Mouse (Mus musculus) limb, embryonic 15.5 days (tissue): ENCODE results near the gene Keap1. TPM values are rescaled to one million over a fixed set of nuclear protein-coding genes. Genes with fewer than 3 reads are reported as not detected.

Source experiments
- ATAC-seq: fragments of 200-750 bp; cut with Nextera tagmentation; 2 replicates; pipeline ENCODE4 v1.8.0; 2017; ENCODE audit warnings: low read depth, moderate TSS enrichment; ENCODE audit not compliant: insufficient number of reproducible peaks, low FRiP score, low TSS enrichment
- H3K27ac ChIP-seq: fragments of 300-500 bp; sonication (generic); 2 replicates; pipeline ENCODE4 v1.5.1; 2015; ENCODE audit warnings: moderate library complexity, mild to moderate bottlenecking, inconsistent platforms
- H3K27me3 ChIP-seq: fragments of 300-500 bp; sonication (generic); 2 replicates; pipeline ENCODE4 v1.6.1; 2015; ENCODE audit warnings: inconsistent platforms
- H3K36me3 ChIP-seq: fragments of 300-500 bp; sonication (generic); 2 replicates; pipeline ENCODE4 v1.6.1; 2015; ENCODE audit warnings: inconsistent platforms
- H3K4me1 ChIP-seq: fragments of 300-500 bp; sonication (generic); 2 replicates; pipeline ENCODE4 v1.6.1; 2015; ENCODE audit warnings: inconsistent platforms
- H3K4me2 ChIP-seq: fragments of 300-500 bp; sonication (generic); 2 replicates; pipeline ENCODE4 v1.6.1; 2015; ENCODE audit warnings: mild to moderate bottlenecking, inconsistent platforms
- H3K4me3 ChIP-seq: fragments of 300-500 bp; sonication (generic); 2 replicates; pipeline ENCODE4 v1.5.1; 2015; ENCODE audit warnings: mild to moderate bottlenecking, inconsistent platforms
- H3K9ac ChIP-seq: fragments of 300-500 bp; sonication (generic); 2 replicates; pipeline ENCODE4 v1.6.1; 2015; ENCODE audit warnings: inconsistent platforms
- H3K9me3 ChIP-seq: fragments of 300-500 bp; sonication (generic); 2 replicates; pipeline ENCODE4 v1.6.1; 2016; ENCODE audit warnings: inconsistent platforms
- WGBS: fragments of 180-500 bp; shearing (Covaris S2); methylation state at CpG from one replicate; pipeline ENCODE4 v1.1.7; 2015; 5-methylcytosine and 5-hydroxymethylcytosine counted together
- polyA plus RNA-seq: library from polyadenylated mRNA; unstranded; fragments of >200 nt; fragmentation: Nextera tagmentation; extraction: Ambion mirVana; gene quantifications from 2 replicates; pipeline ENCODE4 v1.2.1, GENCODE M21; 2015

The Keap1 gene
- polyA plus RNA-seq, result 77.7 and 78.6 TPM in 2 replicates

DNA sequence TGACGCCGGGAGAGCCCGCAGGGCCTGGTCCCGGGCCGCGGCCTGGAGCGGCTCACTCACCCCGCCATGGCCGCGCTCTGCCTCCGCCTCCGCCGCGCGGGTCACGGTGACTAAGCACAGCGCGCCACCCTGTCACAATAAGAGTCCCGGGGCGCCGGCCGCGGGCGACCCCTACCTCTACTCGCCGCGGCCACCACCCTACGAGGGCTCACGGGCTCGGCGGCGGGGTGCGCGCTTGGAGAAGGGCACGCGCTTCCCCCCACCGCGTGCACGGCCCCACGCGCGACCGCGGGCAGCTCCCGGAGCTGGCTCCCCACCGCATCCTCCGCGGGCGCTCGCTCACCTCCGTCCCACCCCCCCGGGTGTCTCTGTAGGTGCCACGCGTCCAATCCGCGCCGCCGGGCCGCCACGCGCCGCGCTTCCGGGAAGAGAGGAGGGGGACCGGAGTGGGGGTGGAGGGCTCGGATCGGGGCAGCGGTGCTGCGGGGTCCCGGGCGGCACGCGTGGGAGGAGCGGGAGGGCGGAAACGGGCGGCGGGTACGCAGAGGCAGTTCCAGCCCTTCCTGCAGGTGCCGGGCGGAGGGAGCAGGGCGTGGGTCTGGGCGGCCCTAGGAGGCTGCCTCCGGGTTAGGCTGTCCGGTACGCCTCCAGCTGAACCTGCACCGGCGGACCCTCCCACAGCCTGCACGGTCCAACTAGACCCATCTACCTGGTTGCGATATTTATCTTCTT lies at the start of gene Keap1:
Keap1 (minus strand) TSS at position 629 of the 732 bp plus-strand sequence.
- under 1% methylated on average over 78 of the region's 90 CpGs for WGBS

DNA sequence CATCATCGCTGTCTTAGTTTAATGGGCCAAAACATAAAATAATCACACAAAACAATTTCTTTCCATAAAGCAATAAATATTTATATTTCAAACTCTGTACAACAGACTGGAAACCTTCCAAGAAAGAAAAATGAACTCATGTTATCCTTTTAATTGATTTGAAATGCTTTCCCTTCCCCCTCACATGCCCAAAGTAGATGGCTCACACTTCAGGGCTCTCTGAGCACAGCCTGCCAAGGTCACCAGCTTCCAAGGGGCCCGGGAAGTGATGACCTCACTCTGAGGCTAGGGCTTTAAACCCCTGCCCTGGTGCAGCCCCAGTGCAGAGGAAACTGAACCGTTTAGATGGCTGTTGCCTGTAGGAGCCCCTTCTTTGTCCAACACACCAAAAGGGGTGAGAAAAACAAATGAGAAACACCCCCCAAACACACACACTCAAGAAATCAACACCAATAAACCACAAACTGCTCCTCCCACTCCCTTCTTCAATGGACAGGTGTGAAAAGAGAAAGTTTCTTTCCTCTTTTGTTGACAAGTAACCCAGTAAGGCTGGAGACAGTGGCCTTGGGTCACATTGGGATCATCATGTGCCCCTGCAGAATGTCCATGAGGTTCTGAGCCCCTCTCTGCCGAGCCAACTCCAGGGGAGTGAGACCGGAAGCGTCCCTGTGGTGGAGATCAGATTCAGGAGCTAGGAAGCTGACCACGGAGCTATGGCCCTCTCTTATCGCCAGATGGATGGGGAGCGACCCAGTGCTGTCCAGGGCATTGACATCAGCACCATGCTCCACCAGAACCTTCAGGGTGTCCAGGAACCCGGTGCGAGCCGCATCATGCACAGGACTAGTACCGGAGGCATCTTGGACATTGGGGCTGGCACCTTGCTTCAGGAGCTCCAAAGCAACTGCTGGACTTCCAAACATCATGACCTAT lies 49.5 kb upstream of the Keap1 start:
- Histone ChIP-seq H3K27ac (peak overlapping the region; percentile 91), H3K36me3 (peaks cover 15% of the 10 kb centered on the region), H3K27me3 (no peaks in the 10 kb centered on the region), H3K4me1 (peaks cover 34% of the 10 kb centered on the region), H3K9ac (0 out of 2 replicates have a peak overlapping the region, but pooled peaks have one; percentile 23), H3K4me2 (peak overlapping the region; percentile 69), H3K4me3 (peak overlapping the region; percentile 81), H3K9me3 (no peaks in the 10 kb centered on the region)
- WGBS, result 73% methylated on average over 13 of the region's 13 CpGs
- no peak for ATAC-seq

More for the DNA sequence above, at the start of gene Keap1:
- ATAC-seq, result peak; percentile 79
- Histone ChIP-seq H3K9ac (peak within 1 kb of the TSS; percentile 89), H3K4me1 (peaks cover 26% of the 10 kb centered on the region), H3K4me2 (peak within 1 kb of the TSS; percentile 67), H3K9me3 (no peaks in the 10 kb centered on the region), H3K4me3 (peak within 1 kb of the TSS; percentile 73), H3K27ac (peak within 1 kb of the TSS; percentile 95), H3K27me3 (peaks cover 25% of the 10 kb centered on the region), H3K36me3 (peaks cover 21% of the 10 kb centered on the region)

GRCm38 (mm10) chr9:21287571-21288402 lies 48.6 kb upstream of the Keap1 start, which contains the start of gene Kri1:
Kri1 (minus strand) TSS chr9:21287969.
- Histone ChIP-seq H3K9me3 (no peaks in the 10 kb centered on the region), H3K36me3 (peaks cover 18% of the 10 kb centered on the region), H3K4me2 (peak within 1 kb of the TSS; percentile 69), H3K9ac (peak within 1 kb of the TSS; percentile 58), H3K4me1 (peaks cover 34% of the 10 kb centered on the region), H3K27ac (peak within 1 kb of the TSS; percentile 91), H3K27me3 (no peaks in the 10 kb centered on the region), H3K4me3 (peak within 1 kb of the TSS; percentile 81)
- under 1% methylated on average over 59 of the region's 59 CpGs for WGBS
- peak; percentile 77 for ATAC-seq

DNA sequence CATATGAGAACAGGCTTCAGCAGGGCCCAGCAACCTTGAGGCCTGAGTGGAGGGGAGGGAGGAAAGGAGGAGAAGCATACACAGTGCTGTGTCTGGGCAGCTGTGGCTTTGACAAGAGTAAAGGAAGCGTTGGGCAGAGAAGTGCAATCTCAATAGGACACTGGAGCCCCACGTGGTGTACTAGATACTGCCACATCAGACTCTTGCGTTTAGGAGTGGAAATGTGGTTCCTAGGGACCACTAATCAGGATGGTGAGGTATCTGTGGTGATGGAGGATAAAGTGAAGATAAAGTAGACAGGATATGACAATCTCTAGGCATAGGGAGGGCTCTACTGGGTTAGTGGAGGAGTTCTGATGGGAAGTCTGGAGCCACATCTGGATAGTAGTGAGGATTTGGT lies 47.6 kb upstream of the Keap1 start:
- Histone ChIP-seq H3K4me3 (peak overlapping the region; percentile 81), H3K27ac (0 out of 2 replicates have a peak overlapping the region, but pooled peaks have one; percentile 4), H3K9ac (peak overlapping the region; percentile 58; the same call in 1 of the 2 replicates), H3K9me3 (no peaks in the 10 kb centered on the region), H3K36me3 (peaks cover 24% of the 10 kb centered on the region), H3K4me2 (peak overlapping the region; percentile 69), H3K27me3 (no peaks in the 10 kb centered on the region), H3K4me1 (peaks cover 34% of the 10 kb centered on the region)
- no peak for ATAC-seq
- WGBS, result 71% methylated on average over 3 of the region's 3 CpGs

- Histone ChIP-seq H3K27ac (no peak overlapping the region), H3K4me1 (peaks cover 18% of the 10 kb centered on the region), H3K4me2 (no peak overlapping the region), H3K36me3 (peaks cover 50% of the 10 kb centered on the region), H3K9me3 (no peaks in the 10 kb centered on the region), H3K9ac (no peak overlapping the region), H3K4me3 (no peak overlapping the region), H3K27me3 (no peaks in the 10 kb centered on the region)
- WGBS, result 93% methylated on average over 3 of the region's 3 CpGs
- ATAC-seq, result no peak
Measured at GRCm38 (mm10) chr9:21283994-21284393, 44.8 kb upstream of the Keap1 start.

DNA sequence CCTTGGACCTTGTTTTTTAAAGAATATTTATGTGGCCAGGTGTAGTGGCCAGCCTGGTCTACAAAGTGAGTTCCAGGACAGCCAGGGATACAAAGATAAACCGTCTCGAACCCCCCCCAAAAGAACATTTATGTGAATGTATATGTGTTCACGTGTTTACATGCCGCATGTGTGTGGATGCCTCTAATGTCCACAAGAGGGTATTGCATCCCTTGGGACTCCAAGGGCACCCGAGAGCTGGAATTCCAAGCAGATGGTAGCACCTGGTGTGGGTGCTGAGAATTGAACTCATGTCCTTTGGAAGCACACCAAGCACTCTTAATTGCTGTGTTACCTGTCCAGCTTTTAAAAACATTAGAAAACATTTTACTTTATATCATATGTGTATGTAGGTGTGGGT lies 44.4 kb upstream of the Keap1 start:
- no peak for ATAC-seq
- peaks cover 53% of the 10 kb centered on the region for H3K36me3 ChIP-seq
- H3K27me3 ChIP-seq, result no peaks in the 10 kb centered on the region
- 89% methylated on average over 5 of the region's 5 CpGs for WGBS
- no peak overlapping the region for H3K9ac ChIP-seq
- no peaks in the 10 kb centered on the region for H3K9me3 ChIP-seq
- no peak overlapping the region for H3K27ac ChIP-seq
- H3K4me3 ChIP-seq, result no peak overlapping the region
- peaks cover 14% of the 10 kb centered on the region for H3K4me1 ChIP-seq
- H3K4me2 ChIP-seq, result no peak overlapping the region

- H3K27ac ChIP-seq, result no peak overlapping the region
- no peaks in the 10 kb centered on the region for H3K9me3 ChIP-seq
- H3K4me1 ChIP-seq, result no peaks in the 10 kb centered on the region
- 91% methylated on average over 5 of the region's 5 CpGs for WGBS
- H3K4me2 ChIP-seq, result no peak overlapping the region
- no peak overlapping the region for H3K4me3 ChIP-seq
- H3K27me3 ChIP-seq, result no peaks in the 10 kb centered on the region
- H3K36me3 ChIP-seq, result peaks cover 89% of the 10 kb centered on the region
- H3K9ac ChIP-seq, result no peak overlapping the region
- no peak for ATAC-seq
Measured at GRCm38 (mm10) chr9:21277776-21278175, 38.6 kb upstream of the Keap1 start.

DNA sequence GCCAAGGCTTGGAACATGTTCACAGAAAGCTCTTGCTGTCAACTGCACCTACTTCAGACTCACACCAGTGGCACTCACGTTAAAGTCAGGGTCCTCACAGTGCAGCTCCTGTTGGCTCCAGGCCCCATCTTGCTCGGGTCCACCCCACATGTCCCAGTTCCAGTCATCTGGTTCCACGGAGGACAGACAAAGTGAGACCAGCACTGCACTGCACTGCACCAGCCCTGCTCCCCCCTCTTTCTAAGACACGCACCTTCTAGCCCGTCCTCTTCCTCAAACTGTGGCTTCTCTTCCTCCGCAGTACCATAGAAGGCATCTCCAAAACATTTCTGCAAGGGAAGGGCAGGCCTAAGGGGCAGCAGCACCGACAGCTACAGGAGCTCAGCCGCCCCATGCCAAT lies 37.1 kb upstream of the Keap1 start:
- H3K27ac ChIP-seq, result no peak overlapping the region
- H3K9ac ChIP-seq, result no peak overlapping the region
- no peaks in the 10 kb centered on the region for H3K9me3 ChIP-seq
- ATAC-seq, result no peak
- no peaks in the 10 kb centered on the region for H3K27me3 ChIP-seq
- no peaks in the 10 kb centered on the region for H3K4me1 ChIP-seq
- no peak overlapping the region for H3K4me2 ChIP-seq
- peaks cover 94% of the 10 kb centered on the region for H3K36me3 ChIP-seq
- WGBS, result 88% methylated on average over 8 of the region's 8 CpGs
- H3K4me3 ChIP-seq, result no peak overlapping the region

- Histone ChIP-seq H3K27me3 (no peaks in the 10 kb centered on the region), H3K9me3 (no peaks in the 10 kb centered on the region), H3K27ac (no peak overlapping the region), H3K4me3 (no peak overlapping the region), H3K4me2 (no peak overlapping the region), H3K4me1 (no peaks in the 10 kb centered on the region), H3K36me3 (peaks cover 94% of the 10 kb centered on the region), H3K9ac (no peak overlapping the region)
- 87% methylated on average over 12 of the region's 12 CpGs for WGBS
- ATAC-seq, result no peak
Measured at GRCm38 (mm10) chr9:21275727-21276126, 36.6 kb upstream of the Keap1 start.

DNA sequence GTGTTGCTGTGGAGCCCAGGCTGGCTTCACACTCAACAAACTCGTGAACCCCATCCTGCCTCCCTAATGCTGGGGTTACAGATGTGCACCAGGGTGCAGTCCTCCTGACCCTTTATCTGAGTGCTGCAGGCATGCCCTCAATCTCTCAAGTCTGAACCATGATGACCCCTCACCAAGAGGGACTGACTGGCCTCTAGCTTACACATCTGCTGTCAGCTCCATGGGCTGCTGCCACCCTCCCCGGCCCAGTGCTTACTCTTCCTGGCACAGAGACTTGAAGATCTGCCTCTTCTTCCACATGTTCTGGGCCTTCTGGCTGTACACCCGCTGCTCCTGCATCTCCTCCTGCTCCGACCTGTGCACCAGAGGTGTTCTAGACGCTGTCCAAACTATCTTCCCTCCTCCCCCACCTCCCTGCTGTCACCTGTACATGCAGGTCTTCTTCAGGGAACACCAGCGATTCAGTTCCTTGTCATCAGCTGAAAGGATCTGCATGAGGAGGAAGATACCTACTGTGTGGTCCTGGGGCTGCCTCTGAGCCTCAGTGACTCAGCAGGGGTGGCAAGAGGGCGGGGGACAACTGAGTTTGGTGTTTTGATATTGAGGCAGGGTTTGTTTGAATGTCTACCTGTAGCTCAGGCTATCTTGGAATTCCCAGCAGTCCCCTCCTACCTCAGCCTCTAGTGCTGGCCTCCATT lies 36.0 kb upstream of the Keap1 start:
- 80% methylated on average over 7 of the region's 7 CpGs for WGBS
- H3K4me1 ChIP-seq, result no peaks in the 10 kb centered on the region
- peaks cover 96% of the 10 kb centered on the region for H3K36me3 ChIP-seq
- no peak overlapping the region for H3K4me3 ChIP-seq
- H3K9me3 ChIP-seq, result no peaks in the 10 kb centered on the region
- H3K27me3 ChIP-seq, result no peaks in the 10 kb centered on the region
- H3K9ac ChIP-seq, result no peak overlapping the region
- no peak overlapping the region for H3K4me2 ChIP-seq
- ATAC-seq, result no peak
- no peak overlapping the region for H3K27ac ChIP-seq

- WGBS, result 90% methylated on average over 3 of the region's 3 CpGs
- H3K4me2 ChIP-seq, result no peak overlapping the region
- no peak overlapping the region for H3K9ac ChIP-seq
- H3K4me1 ChIP-seq, result no peaks in the 10 kb centered on the region
- no peak overlapping the region for H3K27ac ChIP-seq
- no peaks in the 10 kb centered on the region for H3K27me3 ChIP-seq
- H3K9me3 ChIP-seq, result no peaks in the 10 kb centered on the region
- no peak overlapping the region for H3K4me3 ChIP-seq
- H3K36me3 ChIP-seq, result peaks cover 93% of the 10 kb centered on the region
- no peak for ATAC-seq
Measured at GRCm38 (mm10) chr9:21274336-21274735, 35.2 kb upstream of the Keap1 start.
